Mouse (Mus musculus): ENCODE measurements around the gene Zg16. TPM values are rescaled to one million over a fixed set of nuclear protein-coding genes. Genes with fewer than 3 reads are reported as not detected.

Zg16 gene
- polyA plus RNA-seq, 1 experiment from 2014 or later = not detected

- Histone ChIP-seq H3K9me3 (no peaks in the 10 kb centered on the region), H3K4me2 (peak overlapping the region; percentile 64), H3K27me3 (replicated peaks) (no peaks in the 10 kb centered on the region), H3K4me1 (peaks cover 79% of the 10 kb centered on the region), H3K4me3 (peak overlapping the region; percentile 49), H3K27ac (peak overlapping the region; percentile 83), H3K36me3 (replicated peaks) (peaks cover 6% of the 10 kb centered on the region), H3K9ac (peak overlapping the region; percentile 60)
- no peak for ATAC-seq (replicated peaks)
- WGBS = 25% methylated on average over 4 of the region's 5 CpGs
Measured at GRCm38 (mm10) chr7:127021563-127022527, 65.3 kb downstream of the Zg16 start.

DNA sequence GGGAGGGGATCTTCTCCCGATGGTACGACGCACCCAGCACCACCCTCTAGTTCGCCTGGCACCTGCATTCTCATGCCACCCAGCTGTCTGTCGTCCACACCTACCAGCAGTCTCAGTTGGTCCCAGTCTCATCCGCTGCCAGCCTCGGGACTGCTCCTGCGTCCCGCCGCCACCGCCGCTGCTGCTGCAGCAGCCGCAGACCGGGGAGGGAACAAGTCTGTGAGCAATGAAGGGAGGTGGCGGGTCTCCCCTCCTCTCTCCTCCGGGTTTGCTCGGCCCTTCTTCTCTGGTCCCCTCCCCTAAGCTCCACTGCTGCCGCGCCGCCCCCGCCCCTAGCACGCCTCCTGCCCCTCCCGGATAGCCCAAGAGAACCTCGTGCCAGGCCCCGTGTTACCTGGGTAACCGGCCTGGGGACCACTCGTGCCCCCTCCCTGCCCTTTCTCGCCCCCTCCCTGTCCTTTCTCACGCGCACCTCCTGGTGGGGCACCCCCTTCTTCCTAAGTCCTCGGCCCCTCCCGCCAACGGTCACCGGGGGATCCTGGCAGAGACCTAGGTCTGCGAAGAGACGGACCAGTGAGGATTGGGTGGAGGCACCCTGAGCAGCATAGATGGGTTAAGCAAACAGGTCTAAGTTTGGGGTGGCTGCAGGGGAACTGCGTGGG, 66.1 kb downstream of the Zg16 start, which contains the start of the genes Gm42742 and Prrt2:
Gm42742 (minus strand) TSS at position 197 of the 662 bp plus-strand sequence.
Prrt2 (minus strand) TSS at position 311 of the 662 bp plus-strand sequence.
- under 1% methylated on average over 36 of the region's 37 CpGs for WGBS
- Histone ChIP-seq H3K36me3 (replicated peaks) (peaks cover 6% of the 10 kb centered on the region), H3K27me3 (replicated peaks) (no peaks in the 10 kb centered on the region), H3K4me2 (peak within 1 kb of the TSS; percentile 64), H3K4me3 (peak within 1 kb of the TSS; percentile 49), H3K9me3 (no peaks in the 10 kb centered on the region), H3K27ac (peak within 1 kb of the TSS; percentile 83), H3K9ac (peak within 1 kb of the TSS; percentile 60), H3K4me1 (peaks cover 82% of the 10 kb centered on the region)
- peak; percentile 12 for ATAC-seq (replicated peaks)

DNA sequence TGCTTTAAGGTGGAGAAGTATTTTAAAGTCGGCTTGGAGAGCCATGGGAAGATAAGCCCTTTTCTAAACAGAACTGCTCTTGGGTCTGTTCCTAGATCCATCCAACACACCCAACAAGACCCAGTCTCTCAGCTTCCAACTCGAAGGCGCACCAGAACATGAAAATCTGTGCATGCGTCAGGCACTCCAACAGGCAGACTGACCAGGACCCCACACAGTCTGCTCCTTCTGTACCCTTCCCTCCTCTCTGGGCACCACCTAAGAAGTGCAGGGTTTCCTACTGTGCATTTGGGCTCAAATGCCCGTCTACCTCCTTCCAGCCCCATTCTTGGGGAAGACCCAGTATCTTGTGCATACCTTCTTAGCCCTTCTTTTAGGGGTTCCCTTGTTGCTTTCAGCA, 66.6 kb downstream of the Zg16 start:
- Histone ChIP-seq H3K4me2 (peak overlapping the region; percentile 64), H3K9me3 (no peaks in the 10 kb centered on the region), H3K36me3 (replicated peaks) (peaks cover 8% of the 10 kb centered on the region), H3K27me3 (replicated peaks) (no peaks in the 10 kb centered on the region), H3K4me1 (peaks cover 87% of the 10 kb centered on the region), H3K9ac (peak overlapping the region; percentile 60), H3K4me3 (peak overlapping the region; percentile 49), H3K27ac (peak overlapping the region; percentile 83)
- 24% methylated on average over 5 of the region's 5 CpGs for WGBS
- ATAC-seq (replicated peaks) = no peak

DNA sequence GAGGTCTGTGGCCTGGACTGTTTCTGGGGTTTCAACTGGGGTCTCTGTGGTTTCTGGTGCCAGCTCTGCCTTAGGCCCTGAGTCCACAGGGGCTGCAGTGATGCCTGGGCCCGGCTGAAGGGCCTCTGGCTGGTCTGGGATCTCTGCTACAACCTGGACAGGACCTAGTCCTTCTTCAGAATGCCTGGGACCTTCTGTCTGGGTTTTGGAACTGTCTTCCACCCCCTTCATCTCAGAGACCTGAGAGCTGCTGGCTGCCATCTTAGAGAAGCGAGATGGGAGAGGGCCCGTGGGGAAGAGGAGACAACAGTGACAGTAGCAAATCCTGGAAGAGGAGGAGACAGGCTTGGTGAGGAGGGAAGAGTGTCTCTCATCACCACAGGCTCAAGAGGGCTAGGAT, 67.1 kb downstream of the Zg16 start:
- Histone ChIP-seq H3K27ac (peak overlapping the region; percentile 83), H3K36me3 (replicated peaks) (peaks cover 11% of the 10 kb centered on the region), H3K4me2 (peak overlapping the region; percentile 64), H3K4me1 (peaks cover 91% of the 10 kb centered on the region), H3K27me3 (replicated peaks) (no peaks in the 10 kb centered on the region), H3K9me3 (no peaks in the 10 kb centered on the region), H3K9ac (peak overlapping the region; percentile 60; the same call in 1 of the 2 replicates), H3K4me3 (peak overlapping the region; percentile 49)
- 58% methylated on average over 3 of the region's 3 CpGs for WGBS
- ATAC-seq (replicated peaks) = no peak

- Histone ChIP-seq H3K27ac (no peak overlapping the region), H3K4me3 (peak overlapping the region; percentile 49; the same call in 1 of the 2 replicates), H3K4me2 (peak overlapping the region; percentile 64), H3K9me3 (no peaks in the 10 kb centered on the region), H3K36me3 (replicated peaks) (peaks cover 11% of the 10 kb centered on the region), H3K4me1 (peaks cover 91% of the 10 kb centered on the region), H3K9ac (peak overlapping the region; percentile 60; the same call in 1 of the 2 replicates), H3K27me3 (replicated peaks) (no peaks in the 10 kb centered on the region)
- ATAC-seq (replicated peaks) = no peak
- WGBS = 79% methylated on average over 14 of the region's 14 CpGs
Measured at GRCm38 (mm10) chr7:127019306-127019960, 67.7 kb downstream of the Zg16 start.

DNA sequence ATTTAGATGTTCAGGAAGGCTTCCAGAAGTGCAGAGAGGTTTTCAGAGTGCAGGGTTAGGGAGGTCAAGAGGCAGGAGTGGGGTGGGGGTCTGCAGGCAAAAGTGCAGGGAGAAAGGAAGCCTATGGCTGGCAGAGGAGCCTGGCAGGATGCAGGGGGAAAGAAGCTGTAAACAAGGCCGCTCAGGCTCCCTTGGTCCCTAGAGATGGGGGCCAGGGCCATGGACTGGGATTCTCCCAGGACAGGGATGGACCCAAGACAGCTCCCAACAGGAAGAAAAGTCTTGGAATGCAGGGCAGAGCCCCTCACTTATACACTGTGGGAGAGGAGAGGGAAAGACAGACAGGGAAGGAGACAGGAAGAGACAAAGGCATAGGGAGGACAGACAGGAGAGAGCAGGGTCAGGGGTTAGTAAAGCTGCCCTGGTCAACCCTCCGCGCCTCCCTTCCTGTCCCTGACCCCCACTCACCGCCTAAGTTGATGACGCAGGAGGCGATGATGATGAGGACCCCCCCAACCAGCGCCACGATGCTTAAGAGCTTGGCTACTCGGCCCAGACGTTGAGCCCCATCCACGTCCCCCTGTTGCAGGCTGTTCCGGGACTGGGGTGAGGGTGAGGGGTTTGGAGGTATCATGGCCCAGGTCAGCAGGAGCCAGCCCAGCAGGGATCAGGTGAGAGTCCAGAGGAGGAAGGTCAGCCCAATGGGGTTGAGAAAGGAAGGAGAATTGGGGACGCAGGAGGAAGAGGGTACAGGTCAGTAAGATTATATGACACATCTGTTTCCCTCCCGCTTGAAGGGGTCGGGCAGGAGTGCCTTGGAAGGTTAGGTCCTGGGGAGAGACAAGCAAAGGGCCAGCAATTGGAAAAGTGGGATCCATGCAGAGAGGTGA, 68.5 kb downstream of the Zg16 start:
- no peak for ATAC-seq (replicated peaks)
- H3K27ac ChIP-seq = peak overlapping the region; percentile 94; the same call in 1 of the 2 replicates
- H3K27me3 ChIP-seq (replicated peaks) = no peaks in the 10 kb centered on the region
- no peaks in the 10 kb centered on the region for H3K9me3 ChIP-seq
- H3K4me2 ChIP-seq = peak overlapping the region; percentile 90
- no peak overlapping the region for H3K4me3 ChIP-seq
- H3K36me3 ChIP-seq (replicated peaks) = peaks cover 11% of the 10 kb centered on the region
- WGBS = 84% methylated on average over 15 of the region's 15 CpGs
- H3K4me1 ChIP-seq = peaks cover 88% of the 10 kb centered on the region
- H3K9ac ChIP-seq = peak overlapping the region; percentile 60; the same call in 1 of the 2 replicates

DNA sequence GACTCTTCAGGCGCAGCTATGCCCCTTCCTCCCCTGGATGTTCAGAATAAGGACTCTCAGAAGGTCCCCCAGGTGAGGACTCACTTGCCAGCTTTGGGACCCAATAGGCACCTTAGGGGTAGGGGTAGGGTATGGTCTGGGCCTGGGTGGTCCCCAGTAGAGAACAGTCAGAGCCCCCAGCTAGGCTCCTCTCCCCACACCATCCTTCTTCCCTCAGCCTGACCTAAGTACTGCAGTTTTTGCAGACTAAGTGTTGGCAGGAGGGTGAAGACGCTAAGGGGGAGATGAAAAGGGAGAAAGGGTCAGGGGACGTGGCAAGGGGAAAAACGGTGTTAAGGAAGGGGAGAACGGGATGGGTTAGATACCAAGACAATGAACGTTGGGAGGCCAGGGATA, 69.2 kb downstream of the Zg16 start:
- H3K9ac ChIP-seq = peak overlapping the region; percentile 18
- H3K9me3 ChIP-seq = no peaks in the 10 kb centered on the region
- 45% methylated on average over 6 of the region's 6 CpGs for WGBS
- peak overlapping the region; percentile 69; the same call in 1 of the 2 replicates for H3K4me3 ChIP-seq
- peak overlapping the region; percentile 90 for H3K4me2 ChIP-seq
- peaks cover 84% of the 10 kb centered on the region for H3K4me1 ChIP-seq
- peaks cover 17% of the 10 kb centered on the region for H3K36me3 ChIP-seq (replicated peaks)
- H3K27me3 ChIP-seq (replicated peaks) = no peaks in the 10 kb centered on the region
- H3K27ac ChIP-seq = peak overlapping the region; percentile 94
- ATAC-seq (replicated peaks) = no peak

DNA sequence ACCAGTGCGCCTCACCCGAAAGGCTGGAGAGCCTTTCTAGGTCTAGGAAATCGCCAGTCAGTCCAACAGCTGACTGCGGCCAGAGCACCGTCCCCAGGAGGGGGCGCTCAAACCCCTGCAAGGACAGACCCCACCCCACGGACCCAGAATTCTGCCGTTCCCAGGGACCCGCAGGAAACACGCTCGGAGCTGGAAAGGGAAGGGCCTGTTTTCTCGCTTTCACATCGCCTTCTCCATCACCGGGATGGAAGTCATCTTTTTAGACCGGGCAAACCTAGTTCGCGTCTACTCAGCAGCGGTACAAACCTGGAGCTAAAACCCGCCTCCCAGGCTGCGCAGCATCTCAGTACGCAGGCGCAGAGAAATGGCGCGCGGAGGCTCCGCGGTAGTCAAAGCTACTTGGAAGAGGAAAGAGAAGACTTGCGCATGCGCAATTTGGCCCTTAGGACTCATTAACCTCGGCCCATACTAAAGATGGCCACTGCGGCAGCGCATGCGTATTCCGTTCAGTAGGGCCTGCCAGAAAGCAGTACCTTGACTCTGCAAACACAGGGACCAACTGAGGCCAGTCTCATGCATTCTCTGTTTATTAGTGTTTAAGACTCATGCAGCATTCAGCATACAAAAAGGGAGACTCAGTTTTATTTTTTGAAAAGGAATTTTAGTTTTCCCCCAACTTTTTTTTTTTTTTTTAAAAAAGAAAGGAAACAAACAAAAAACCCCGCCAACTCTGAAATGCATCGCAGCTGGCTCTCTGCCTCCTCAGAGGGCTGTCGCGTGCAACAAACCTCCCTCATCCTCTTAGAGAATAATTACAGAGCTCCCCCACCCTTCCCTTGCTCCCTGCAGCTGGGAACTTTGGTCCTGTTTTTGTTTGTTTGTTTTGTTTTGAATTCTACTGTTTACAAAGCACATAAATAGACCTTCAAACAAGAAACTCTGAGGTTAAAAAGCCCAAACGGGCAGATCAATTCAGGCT, 69.9 kb downstream of the Zg16 start, which contains the start of gene Pagr1a:
Pagr1a (minus strand) TSS at position 382 of the 979 bp plus-strand sequence.
- H3K27me3 ChIP-seq (replicated peaks) = no peaks in the 10 kb centered on the region
- H3K36me3 ChIP-seq (replicated peaks) = peaks cover 14% of the 10 kb centered on the region; the same call in 1 of the 2 replicates
- H3K4me1 ChIP-seq = peaks cover 77% of the 10 kb centered on the region
- peak within 1 kb of the TSS; percentile 90 for H3K4me2 ChIP-seq
- peak within 1 kb of the TSS; percentile 91 for H3K9ac ChIP-seq
- ATAC-seq (replicated peaks) = peak; percentile 83
- WGBS = 3% methylated on average over 39 of the region's 39 CpGs
- H3K9me3 ChIP-seq = no peaks in the 10 kb centered on the region
- H3K4me3 ChIP-seq = peak within 1 kb of the TSS; percentile 69
- H3K27ac ChIP-seq = peak within 1 kb of the TSS; percentile 94

GRCm38 (mm10) chr7:127016486-127016938, 70.6 kb downstream of the Zg16 start:
- Histone ChIP-seq H3K4me2 (peak overlapping the region; percentile 90), H3K36me3 (replicated peaks) (peaks cover 12% of the 10 kb centered on the region; the same call in 1 of the 2 replicates), H3K9ac (peak overlapping the region; percentile 91), H3K27ac (peak overlapping the region; percentile 94), H3K9me3 (no peaks in the 10 kb centered on the region), H3K4me3 (peak overlapping the region; percentile 69), H3K27me3 (replicated peaks) (no peaks in the 10 kb centered on the region), H3K4me1 (peaks cover 70% of the 10 kb centered on the region)
- under 1% methylated on average over 22 of the region's 22 CpGs for WGBS
- ATAC-seq (replicated peaks) = peak; percentile 59

DNA sequence TGATC, 70.8 kb downstream of the Zg16 start, which contains the start of gene Pagr1b:
Pagr1b (minus strand) TSS at position 4 of the 5 bp plus-strand sequence.
- Histone ChIP-seq H3K9ac (peak within 1 kb of the TSS; percentile 91), H3K9me3 (no peaks in the 10 kb centered on the region), H3K27me3 (replicated peaks) (no peaks in the 10 kb centered on the region), H3K36me3 (replicated peaks) (peaks cover 12% of the 10 kb centered on the region; the same call in 1 of the 2 replicates), H3K4me3 (peak within 1 kb of the TSS; percentile 69), H3K4me1 (peaks cover 68% of the 10 kb centered on the region), H3K4me2 (peak within 1 kb of the TSS; percentile 90), H3K27ac (peak within 1 kb of the TSS; percentile 94)
- no peak for ATAC-seq (replicated peaks)

Measured in midbrain, embryonic 15.5 days (tissue).